Mouse (Mus musculus) embryo, embryonic 11 days (tissue): ENCODE measurements around the gene Cspg4.

Experiments used
- DNase-seq: peaks from one replicate; pipeline ENCODE4 v3.0.0-alpha.2; 2015

Cspg4 gene

DNA sequence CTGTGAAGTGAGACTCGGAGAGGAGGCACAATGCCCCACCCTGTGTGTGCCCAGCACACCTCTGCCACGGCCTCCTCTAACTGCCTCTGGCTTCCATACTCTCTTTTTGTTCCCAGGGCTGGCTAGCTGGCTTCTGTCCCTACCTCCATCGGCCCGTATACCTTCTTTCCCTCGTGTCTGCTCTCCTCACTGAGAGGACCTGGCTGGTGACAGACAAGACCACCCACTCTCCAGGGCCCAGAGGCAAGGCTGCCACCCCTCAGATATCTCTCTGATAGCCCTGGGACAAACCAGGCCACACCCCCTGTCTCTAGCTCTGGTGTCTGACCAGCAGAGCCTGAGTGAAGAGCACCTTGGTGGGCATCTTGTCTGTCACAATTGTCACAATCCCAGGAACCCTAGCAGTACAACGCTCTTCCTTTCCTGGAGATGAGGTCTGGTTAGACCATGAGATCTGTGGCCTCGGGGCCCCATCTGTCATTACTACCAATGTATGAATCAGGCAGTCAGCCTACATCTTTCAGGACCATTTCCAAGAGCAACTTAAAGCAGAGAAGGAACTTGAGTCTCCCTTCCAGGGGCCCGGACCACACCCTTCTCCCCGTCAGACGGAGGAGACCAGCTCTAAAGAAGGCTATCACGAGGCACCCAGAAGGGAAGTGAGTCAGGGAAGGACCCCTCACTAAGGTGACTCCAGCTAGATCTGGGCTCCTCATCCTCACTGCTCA, 1.0 kb downstream of the Cspg4 start:
- DNase-seq: no peak

DNA sequence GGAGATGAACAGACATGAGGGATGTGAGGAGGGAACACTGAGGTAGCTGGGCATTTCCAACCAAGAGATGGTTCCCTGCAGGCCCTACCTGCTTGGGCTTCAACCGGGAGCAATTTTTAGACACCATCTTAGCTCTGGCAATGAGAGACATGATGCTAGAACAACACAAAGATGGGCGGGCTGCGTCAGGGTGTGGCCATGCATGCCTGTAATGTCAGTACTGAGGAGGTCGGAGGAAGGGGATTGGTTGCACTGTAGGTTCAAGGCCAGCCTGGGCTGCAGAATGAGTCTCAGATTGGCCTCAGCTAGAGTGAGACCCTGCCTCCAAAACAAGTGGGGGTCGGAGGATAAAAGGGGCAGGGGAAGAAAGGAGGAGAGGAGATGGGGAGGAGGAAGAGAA, 1.6 kb downstream of the Cspg4 start:
- DNase-seq: no peak

DNA sequence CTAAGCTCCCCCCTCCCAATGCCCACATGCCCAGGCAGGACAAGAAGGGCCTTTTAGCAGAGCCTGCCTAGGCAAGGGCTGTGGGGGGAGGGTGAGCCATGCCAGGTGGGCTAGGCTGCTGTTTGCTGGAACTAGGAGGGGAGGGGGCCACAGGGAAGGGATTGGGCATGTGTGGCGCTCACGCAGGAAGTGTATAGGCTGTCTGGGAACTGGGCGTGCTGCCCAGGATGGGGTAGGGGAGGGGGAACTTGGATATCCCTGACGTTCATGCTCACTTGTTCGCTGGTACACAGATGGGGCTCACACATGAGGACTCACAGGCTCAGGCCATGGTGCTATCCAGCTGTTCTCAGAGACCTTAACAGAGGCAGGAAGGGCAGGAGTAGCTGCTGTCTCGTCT, 3.5 kb downstream of the Cspg4 start:
- DNase-seq: no peak

DNA sequence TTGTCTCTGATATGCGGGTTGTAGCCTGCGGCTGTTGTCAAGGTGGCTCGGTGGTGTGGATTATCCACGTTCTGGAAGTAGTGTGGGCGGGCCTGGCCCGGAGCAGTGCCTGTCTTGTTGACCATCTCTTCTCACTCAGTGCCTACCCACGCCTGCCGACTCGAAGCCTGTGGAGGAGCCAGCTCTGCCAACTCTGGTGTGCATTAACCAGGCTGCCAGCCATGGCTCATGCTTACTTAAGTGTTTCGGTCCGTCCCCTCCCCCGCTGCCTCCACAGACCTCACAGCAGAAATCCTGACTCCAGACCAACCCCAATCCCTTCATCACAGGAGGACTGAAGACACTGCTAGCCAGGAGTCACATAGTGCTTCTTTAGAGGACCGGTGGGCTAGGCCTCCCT, 4.7 kb downstream of the Cspg4 start:
- no peak for DNase-seq

DNA sequence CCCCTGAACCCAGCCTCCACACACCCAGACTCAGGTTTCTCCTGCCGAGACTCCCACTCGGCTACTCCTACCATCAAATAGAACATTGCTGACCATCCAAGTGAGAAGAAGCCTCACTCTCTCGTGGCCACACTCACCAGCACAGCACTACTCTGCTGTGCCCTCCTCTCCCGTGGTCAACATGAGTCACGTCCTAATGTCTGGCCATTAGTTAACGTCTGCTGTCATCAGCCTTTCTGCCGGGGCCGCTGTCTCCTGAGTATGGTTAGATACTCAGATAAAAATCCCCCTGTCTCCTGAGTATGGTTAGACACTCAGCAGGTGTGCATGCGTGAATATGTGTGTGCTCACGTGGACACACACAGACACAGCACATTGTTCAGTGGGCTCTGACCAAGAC, 5.9 kb downstream of the Cspg4 start:
- no peak for DNase-seq

DNA sequence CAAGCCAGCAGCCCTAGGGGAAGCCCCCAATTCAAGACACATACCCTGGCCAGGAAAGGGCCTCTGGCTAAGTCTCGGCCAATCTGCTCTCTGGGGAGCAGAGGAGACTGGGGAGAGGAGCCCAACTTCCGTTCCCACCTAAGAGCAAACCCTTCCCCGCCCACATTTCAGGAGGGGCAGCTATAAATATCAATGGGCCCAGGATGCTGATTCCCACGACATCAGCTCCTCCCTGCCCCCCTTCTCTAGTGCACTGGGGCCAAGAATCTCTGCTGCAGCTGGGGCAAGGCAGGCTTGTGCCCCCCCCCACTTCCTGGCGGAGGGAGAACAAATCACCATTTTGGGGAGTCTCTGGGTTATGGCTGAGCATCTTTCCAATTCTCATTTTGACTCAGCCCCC, 6.4 kb downstream of the Cspg4 start:
- no peak for DNase-seq

DNA sequence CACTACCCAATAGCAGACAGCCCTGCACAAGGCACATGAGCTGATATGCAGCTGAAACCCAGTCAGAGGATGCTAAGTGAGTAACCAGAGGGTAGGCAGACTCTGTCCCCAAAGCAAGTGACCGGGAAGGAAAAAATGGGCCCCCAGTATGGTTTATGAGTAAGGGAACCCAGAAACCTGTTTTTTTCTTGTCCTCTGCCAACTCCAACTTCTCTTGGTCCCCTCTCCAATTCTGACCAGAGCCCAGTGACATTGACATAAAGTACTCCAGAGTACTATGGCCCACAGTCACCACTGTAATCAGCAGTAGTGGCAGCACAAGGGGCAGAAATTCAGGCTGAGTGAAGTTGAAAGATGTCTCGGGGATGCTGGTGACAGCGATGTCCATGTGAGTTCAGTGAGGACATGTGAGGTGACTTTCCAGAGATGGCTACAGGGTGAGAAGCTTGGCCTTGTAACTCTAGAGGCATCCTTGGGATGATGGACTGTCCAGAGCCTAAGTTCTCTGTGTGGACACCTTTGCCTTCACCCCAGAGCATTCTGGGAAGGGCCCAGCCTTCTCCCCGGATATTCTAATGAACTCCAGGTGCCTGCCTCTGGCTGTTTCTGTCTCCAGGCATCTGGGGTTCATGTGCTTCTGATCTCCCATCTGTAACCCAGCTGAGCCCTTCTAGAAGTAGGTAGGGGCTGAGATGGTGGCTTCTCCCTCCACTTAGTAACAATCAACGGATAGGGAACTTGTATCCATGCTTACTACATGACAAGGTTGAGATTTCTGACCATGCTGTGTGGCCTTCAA, 7.5 kb downstream of the Cspg4 start:
- no peak for DNase-seq

DNA sequence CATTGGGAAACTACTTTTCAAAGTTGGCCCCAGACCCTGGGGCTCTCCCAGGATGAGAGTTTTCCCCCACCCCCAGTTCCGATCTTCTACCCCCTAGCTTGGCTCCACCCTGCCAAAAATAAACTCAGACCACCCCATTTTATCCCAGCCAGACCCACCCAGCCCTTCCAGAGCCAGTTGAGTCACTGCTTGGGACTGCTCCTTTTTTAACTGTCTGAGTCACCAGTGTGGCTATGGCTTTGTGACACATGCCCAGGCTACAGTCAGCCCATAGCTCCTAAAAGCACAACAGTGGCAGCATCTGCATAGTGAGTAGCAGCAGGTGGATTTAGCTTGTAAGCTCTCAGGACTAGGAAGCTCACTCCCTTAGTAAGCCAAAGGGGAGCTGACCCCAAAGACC, 8.3 kb downstream of the Cspg4 start:
- no peak for DNase-seq

DNA sequence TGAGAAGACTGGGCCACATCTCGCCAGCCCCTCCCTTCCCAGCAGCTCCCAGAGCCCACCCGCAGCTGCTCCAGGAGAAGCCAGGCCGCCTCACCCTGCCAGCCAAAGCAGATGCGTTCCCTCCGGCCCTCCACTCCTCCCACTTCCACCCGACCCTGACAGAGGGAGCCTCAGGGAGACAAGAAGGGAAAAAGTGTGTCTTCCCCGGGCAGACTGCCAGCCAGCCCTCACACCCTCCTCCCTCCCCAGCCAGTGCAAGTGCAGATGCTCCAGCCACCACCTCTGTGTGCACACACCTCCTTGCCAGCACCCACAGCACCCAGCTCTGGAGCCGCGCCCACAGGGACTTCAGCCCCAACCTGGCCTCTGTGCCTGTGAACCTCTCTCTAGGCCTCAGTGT, 12.0 kb downstream of the Cspg4 start:
- DNase-seq: no peak

DNA sequence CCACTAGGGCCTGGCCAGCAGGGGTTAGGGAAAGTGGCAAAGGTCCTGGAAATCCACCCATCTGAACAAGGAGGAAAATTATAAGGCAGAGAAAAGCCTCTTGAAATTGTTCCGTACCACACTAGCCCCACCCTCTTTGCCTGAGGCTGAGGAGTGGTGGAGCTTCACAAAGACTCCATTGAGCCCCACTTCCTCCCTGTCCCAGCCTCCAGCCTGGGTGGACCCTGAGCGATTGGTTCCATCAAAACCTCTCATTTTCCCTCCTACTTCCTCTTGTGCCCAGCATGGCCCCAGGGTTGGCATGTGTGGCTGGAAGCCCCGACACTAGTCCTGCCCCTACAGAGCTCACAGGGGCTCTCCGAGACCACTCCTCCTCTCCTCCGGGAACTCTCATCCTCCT, 12.5 kb downstream of the Cspg4 start:
- no peak for DNase-seq

DNA sequence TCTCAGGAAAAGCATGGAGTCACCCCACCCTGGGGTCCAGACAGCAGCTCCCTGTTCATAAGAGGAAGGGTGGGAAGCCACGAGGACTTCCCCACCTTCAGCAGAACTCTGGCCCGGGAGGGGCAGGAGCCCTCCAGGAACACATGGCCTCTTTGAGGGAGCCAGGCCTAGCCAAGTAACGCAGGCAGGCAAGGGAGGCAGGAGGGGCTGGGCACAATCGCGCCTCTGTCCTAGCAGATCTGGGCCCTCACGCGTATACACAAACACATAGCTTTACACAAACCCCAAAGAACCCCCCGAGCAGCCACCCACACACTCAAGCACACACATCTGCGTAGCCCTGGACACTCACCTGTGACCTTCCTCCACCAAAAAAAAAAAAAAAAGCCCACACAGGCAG, 16.0 kb downstream of the Cspg4 start:
- peak; percentile 35 for DNase-seq

DNA sequence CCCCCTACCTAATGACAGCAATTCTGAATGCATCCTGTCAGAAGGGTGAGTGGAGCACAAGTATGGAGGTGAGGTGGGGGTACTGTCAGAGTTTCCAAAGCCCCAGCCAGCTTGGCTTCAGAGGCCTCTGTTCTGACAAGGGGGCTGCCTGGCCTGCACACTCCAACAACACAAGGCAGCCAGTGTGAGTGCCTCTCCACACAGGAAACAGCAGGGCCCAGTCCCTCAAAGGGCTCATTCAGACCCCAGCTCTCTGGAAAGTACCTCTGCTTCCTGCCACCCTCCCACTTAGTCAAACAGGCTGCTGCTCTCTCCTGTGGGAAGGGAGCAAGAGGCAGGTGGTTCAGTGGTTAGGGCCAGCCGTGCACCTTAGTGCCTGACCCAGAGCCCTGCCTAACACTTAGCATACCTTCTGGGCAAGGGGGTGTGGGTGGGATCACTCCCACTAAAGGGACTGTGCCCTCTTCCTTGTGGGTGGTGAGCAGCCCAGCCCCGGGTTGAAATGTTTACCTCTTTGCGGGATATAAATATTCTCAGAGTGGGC, 16.8 kb downstream of the Cspg4 start:
- DNase-seq: no peak

DNA sequence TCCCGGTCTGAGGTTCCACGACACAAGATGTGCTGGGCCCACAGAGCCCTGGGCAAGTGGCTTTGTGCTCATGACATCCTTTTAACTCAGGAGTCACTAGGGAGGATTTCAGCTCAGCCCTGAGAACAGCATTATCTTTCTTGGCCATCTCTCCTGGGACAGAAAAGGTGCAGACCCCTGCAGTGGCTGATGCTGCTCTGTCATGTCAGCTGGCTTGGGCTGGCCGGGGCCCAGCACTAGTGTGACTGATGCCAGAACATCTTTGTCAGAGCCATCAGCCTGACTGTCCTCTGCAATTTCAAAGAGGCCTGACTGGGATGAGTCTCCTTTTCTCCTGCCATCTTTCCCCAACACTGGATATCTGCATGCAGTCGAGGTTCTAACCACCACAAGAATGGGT, 17.4 kb downstream of the Cspg4 start:
- DNase-seq: no peak

DNA sequence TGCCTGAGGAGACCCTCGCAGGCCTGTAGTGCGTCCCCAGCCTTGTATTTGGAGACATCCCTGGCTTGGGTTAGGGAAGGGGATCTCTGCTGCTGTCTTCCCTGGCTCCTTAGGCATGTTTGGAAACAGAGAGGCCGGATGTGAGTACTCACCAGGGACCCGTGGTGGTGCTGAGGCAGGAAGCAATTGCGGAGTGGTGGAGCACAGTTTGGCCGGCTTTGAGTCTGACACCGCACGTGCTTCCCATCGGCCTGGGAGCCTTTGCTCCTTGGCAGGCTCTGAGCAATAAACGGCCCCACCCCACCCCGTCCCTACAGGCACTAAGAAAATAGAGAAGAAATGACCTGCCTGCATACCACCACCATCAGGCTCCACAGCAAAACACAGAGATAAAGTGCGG, 18.0 kb downstream of the Cspg4 start:
- no peak for DNase-seq

DNA sequence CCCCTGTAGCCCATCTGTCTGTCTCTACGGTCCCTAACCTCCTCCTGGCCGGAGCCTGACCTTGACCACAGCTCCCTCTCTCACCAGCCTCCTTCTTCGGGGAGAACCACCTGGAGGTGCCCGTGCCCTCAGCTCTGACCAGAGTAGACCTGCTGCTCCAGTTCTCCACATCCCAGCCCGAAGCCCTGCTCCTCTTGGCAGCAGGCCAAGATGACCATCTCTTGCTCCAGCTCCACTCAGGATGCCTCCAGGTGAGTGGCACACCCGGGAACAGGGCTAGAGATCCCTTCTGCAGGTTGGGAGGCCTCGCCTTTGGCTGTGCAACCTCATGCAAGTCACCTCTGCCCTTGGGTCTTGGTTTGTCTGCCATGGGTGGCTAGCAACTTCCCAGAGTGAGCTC, 18.6 kb downstream of the Cspg4 start:
- no peak for DNase-seq

DNA sequence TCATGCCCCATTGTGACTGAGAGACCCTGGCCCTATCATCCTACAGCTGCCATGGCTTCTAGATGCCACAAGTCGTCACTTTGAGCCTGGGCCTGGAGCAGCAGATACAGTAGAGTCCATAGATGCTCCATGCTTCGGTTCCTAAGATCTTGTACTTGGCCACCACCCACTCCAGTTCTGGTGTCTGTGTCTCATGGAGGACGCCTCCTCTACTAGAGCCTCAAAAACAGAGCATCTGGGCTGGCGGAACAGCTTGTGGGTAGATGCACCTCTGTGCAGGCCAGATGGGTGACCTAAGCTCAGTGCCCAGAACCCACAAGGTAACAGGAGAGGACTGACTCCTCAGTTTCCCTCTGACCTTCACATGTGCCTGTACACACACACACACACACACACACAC, 19.5 kb downstream of the Cspg4 start:
- DNase-seq: no peak

DNA sequence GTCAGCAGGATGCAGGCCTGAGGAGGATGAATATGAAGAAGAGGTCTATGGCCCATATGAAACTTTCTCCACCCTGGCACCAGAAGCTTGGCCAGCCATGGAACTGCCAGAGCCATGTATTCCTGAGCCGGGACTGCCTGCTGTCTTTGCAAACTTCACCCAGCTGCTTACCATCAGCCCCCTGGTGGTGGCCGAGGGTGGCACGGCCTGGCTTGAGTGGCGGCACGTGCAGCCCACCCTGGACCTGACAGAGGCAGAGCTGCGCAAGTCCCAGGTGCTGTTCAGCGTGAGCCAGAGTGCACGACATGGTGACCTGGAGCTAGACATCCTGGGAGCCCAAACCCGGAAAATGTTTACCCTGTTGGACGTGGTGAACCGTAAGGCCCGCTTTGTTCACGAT, 21.3 kb downstream of the Cspg4 start:
- DNase-seq: peak; percentile 62

DNA sequence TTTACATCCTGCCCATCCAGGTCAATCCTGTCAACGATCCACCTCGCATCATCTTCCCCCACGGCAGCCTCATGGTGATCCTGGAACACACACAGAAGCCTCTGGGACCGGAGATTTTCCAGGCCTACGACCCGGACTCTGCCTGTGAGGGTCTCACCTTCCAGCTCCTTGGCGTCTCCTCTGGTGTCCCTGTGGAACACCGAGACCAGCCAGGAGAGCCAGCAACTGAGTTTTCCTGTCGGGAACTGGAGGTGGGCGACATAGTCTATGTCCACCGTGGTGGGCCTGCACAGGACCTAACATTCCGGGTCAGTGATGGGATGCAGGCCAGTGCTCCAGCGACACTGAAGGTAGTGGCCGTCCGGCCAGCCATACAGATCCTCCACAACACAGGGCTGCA, 21.8 kb downstream of the Cspg4 start:
- DNase-seq: no peak

DNA sequence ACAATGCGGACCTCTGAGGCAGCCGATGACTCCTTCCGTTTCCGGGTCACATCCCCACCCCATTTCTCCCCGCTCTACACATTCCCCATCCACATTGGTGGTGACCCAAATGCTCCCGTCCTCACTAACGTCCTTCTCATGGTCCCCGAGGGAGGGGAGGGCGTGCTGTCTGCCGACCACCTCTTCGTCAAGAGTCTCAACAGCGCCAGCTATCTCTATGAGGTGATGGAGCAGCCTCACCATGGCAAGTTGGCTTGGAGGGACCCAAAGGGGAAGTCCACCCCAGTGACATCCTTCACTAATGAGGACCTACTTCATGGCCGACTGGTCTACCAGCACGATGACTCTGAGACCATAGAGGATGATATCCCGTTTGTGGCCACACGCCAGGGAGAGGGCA, 22.7 kb downstream of the Cspg4 start:
- DNase-seq: no peak

DNA sequence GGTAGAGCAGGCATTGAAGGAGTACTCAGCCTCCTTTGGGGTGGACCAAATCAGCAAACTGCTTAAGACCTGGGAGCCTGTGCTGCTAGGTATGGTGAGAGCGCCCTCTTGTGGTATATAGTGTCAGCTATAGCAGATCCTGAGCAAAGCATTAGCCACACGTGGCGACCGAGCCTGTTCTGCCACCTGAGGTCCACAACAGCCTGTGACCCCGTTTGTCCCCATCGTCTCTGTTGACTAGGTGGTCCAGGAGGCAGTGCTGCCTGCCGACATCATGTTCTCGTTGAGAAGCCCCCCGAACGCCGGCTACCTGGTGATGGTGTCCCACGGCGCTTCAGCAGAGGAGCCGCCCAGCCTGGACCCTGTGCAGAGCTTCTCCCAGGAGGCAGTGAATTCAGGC, 25.0 kb downstream of the Cspg4 start:
- peak; percentile 94 for DNase-seq

DNA sequence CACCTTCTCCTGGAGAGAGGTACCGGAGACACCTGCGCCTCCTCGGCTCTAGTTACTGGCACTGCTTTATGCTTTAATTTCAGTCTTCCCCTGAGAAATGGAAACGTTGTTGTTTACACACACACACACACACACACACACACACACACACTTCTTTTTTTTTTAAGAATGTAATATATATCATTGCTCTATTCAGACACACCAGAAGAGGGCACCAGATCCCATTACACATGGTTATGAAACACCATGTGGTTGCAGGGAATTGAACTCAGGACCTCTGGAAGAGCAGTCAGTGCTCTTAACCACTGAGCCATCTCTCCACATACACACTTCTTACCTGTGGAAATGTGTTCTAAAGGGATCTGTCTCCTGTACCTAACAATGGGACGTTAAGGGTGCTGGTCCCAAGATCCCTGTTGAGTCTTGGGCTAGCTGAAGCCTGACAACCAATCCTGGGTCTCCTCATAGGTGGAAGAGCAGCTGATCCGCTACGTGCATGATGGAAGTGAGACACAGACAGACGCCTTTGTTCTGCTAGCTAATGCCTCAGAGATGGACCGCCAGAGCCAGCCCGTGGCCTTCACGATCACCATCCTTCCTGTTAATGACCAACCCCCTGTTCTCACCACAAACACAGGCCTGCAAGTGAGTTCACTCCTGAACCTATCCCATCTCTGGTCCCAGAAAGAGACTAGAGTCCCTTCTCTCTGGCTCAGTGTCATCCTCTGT, 25.9 kb downstream of the Cspg4 start:
- DNase-seq: no peak

DNA sequence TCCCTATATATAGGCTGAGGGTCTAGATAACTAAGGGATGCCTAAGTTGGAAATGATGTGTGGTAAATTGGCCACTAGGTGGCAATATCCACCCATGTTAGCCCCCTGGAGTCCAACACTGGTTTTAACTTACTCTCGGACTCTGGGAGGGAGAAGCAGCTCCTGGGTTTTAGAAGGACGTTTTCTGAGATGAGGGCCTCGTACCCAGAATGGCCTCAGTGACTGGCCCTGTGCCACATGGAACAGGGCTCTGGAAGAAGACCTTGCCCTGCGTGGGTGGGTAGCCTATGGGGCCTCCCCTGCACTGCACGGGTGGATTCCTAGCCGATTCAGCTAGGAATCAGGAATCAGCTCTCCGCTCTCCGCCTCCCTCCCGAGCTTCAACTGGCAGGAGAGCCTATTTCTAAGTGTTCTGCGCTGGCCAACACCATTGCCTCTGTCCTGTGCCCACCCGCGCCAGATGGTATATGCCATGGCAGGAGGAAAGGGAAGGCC, 26.7 kb downstream of the Cspg4 start:
- peak; percentile 88 for DNase-seq

DNA sequence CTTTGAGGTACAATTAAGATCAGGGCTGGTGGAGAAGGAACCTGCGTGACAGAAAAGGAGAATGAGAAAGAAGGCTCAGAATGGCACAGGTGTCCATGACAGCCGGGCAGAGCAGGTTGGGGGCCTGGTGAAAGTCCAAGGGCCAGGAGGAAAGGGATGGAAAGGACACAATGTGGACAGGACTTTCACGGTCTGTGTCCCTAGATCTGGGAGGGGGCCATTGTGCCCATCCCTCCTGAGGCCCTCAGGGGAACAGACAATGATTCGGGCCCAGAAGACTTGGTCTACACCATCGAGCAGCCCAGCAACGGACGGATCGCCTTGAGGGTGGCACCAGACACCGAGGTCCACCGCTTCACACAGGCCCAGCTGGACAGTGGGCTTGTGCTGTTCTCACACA, 27.3 kb downstream of the Cspg4 start:
- no peak for DNase-seq

DNA sequence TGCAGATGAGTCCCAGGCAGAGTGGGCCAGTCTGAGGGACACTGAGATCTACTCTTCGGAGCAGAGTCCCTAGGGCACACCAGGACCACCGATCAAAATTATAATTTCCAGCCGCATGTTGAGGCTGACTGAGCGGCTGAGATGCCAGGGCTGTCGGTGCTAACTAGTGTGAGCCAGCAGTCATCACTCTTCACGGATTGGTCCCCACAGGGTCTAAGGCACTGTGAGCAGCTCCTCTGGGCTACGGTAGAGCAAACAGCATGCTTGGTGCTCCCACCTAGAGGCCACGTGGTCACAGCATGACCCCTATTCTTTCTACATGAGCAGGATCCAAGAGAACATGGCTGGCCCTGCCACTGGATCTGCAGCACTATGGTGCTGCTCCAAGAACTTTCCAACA, 28.5 kb downstream of the Cspg4 start:
- DNase-seq: no peak
